Mouse (Mus musculus) neural tube, embryonic 12.5 days (tissue): ENCODE data around the gene Vmn1r218. TPM values are rescaled to one million over a fixed set of nuclear protein-coding genes. Genes with fewer than 3 reads are reported as not detected.
"Not testable (repeated sequence)": the region's sequence is repeated elsewhere in the genome, so short reads cannot be mapped to it uniquely, and the experiment has no call there.

Experiments
- ATAC-seq: fragments of 200-750 bp; cut with Nextera tagmentation; 2 replicates; pipeline ENCODE4 v1.8.0; 2017; ENCODE audit warnings: low read depth, mild to moderate bottlenecking, moderate TSS enrichment, moderate library complexity; ENCODE audit not compliant: low FRiP score
- H3K27ac ChIP-seq: fragments of 300-500 bp; sonication (generic); 2 replicates; pipeline ENCODE4 v1.5.1; 2016
- H3K27me3 ChIP-seq: fragments of 300-500 bp; sonication (generic); replicated peaks from 2 replicates; pipeline ENCODE4 v1.6.1; 2016; ENCODE audit warnings: mild to moderate bottlenecking
- H3K36me3 ChIP-seq: fragments of 300-500 bp; sonication (generic); 2 replicates; pipeline ENCODE4 v1.6.1; 2016; ENCODE audit warnings: mild to moderate bottlenecking
- H3K4me1 ChIP-seq: fragments of 300-500 bp; sonication (generic); 2 replicates; pipeline ENCODE4 v1.6.1; 2016
- H3K4me2 ChIP-seq: fragments of 300-500 bp; sonication (generic); replicated peaks from 2 replicates; pipeline ENCODE4 v1.6.1; 2016; ENCODE audit warnings: mild to moderate bottlenecking
- H3K4me3 ChIP-seq: fragments of 300-500 bp; sonication (generic); 2 replicates; pipeline ENCODE4 v1.5.1; 2016
- H3K9ac ChIP-seq: fragments of 300-500 bp; sonication (generic); 2 replicates; pipeline ENCODE4 v1.6.1; 2016; ENCODE audit warnings: mild to moderate bottlenecking
- H3K9me3 ChIP-seq: fragments of 300-500 bp; sonication (generic); 2 replicates; pipeline ENCODE4 v1.6.1; 2016; ENCODE audit warnings: mild to moderate bottlenecking
- WGBS: fragments of 180-500 bp; shearing (Covaris S2); methylation state at CpG from one replicate; pipeline ENCODE4 v1.1.7; 2016; 5-methylcytosine and 5-hydroxymethylcytosine counted together
- polyA plus RNA-seq: library from polyadenylated mRNA; unstranded; fragments of >200 nt; fragmentation: Nextera tagmentation; extraction: Ambion mirVana; gene quantifications from 2 replicates; pipeline ENCODE4 v1.2.1, GENCODE M21; 2016

The Vmn1r218 gene
- not detected in 2 replicates for polyA plus RNA-seq

DNA sequence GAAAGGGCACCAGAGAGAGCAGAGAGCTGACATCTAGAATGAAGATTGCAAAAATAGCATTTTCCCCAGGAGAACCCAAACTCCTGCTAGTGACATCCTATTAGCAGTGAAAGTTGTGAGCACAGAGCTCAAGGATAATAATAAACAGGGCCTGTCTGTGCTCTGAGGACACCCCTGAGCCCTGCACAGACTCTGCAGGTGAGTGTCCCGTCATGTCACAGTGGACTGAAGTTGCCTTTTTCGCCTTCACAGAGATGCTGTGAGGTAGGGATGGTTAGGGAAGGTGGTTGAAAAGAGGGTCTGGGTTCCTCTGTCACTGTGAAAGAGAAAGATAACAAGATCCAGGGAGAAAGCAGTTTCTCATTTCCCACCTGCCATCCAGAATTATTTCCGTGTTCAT lies at the start of gene Vmn1r218:
Gene Vmn1r218, plus strand, starts transcription at position 57 of the 400 bp plus-strand sequence.
- H3K27me3 ChIP-seq = no peaks in the 10 kb centered on the region
- no peak for ATAC-seq
- no peak within 1 kb of the TSS for H3K9ac ChIP-seq
- H3K9me3 ChIP-seq = no peaks in the 10 kb centered on the region
- H3K4me2 ChIP-seq = no peak within 1 kb of the TSS
- H3K36me3 ChIP-seq = no peaks in the 10 kb centered on the region
- H3K4me3 ChIP-seq = no peak within 1 kb of the TSS
- no peak within 1 kb of the TSS for H3K27ac ChIP-seq
- no peaks in the 10 kb centered on the region for H3K4me1 ChIP-seq
- WGBS = 76% methylated on average over 3 of the region's 3 CpGs

DNA sequence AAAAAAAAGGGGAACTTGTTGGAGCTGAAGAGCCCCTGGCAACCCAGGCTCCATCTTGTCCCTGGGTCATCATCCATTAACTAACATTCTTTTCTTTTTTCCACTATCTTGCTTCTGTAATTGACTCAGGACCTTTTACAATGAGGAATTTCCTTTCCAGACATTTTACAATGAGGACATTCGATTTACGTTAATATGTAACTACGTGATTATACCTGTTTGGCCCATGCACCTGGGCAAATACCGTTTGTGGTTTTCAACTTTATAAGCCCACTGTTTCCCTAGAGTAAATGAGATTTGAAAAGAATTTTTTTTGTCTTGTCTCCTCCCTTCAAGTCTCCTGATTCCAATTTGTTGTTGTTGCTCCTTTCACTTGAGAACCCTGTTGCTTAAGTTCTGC lies 38.6 kb upstream of the Vmn1r218 start:
- no peaks in the 10 kb centered on the region for H3K4me1 ChIP-seq
- no peak overlapping the region for H3K4me3 ChIP-seq
- 92% methylated on average over 4 of the region's 4 CpGs for WGBS

DNA sequence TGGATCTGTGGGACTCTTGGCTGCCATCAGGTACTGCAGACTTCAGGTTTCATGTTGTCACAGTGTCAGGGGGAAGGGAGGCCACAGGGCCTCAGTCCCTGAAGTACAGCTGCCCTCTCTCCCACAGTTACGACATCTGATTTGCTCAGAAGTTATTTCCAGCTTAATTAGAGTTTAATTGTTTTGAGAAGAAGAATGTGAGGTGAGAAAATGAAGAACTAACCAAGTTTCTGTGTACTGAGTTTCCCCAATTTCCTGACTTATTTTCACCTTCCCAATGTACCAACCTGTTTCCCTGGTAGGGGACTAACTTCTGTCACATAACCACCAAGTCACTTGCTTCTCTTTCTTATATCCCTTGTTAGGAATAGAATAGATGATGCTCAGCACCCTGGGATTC lies 14.8 kb upstream of the Vmn1r218 start, which contains the start of gene Vmn1r217:
Gene Vmn1r217, minus strand, starts transcription at position 101 of the 400 bp plus-strand sequence.
- not testable (repeated sequence) for ATAC-seq, H3K9me3 ChIP-seq, H3K36me3 ChIP-seq, H3K4me1 ChIP-seq, H3K4me2 ChIP-seq, H3K9ac ChIP-seq, H3K4me3 ChIP-seq, H3K27me3 ChIP-seq, H3K27ac ChIP-seq
- 84% methylated on average over 1 of the region's 1 CpGs for whole genome bisulfite sequencing

More for the DNA sequence above, 38.6 kb upstream of the Vmn1r218 start:
- no peak overlapping the region for H3K27ac ChIP-seq
- H3K9me3 ChIP-seq = no peaks in the 10 kb centered on the region
- H3K9ac ChIP-seq = no peak overlapping the region
- ATAC-seq = no peak
- H3K4me2 ChIP-seq = no peak overlapping the region
- no peaks in the 10 kb centered on the region for H3K36me3 ChIP-seq
- no peaks in the 10 kb centered on the region for H3K27me3 ChIP-seq

DNA sequence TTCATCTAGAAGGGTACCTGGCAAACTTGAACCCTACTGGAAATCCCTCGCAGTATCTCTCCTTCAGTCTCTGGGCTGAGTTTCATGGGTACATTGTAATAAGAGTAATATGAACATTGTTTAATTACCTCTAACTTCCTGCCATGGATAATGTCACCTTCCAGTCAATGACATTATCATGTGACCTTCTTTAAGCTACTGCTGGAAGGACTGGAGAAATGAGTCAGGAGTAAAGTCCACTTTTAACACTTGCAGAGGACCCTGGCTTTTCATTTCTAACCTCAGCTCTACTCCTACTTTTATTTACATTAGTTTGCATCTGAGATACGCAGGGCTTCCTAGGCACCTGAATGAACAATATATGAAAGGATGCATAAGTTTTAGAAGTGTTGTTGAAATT lies 12.3 kb upstream of the Vmn1r218 start:
- Histone ChIP-seq H3K9ac (no peak overlapping the region), H3K4me3 (no peak overlapping the region), H3K27ac (no peak overlapping the region), H3K4me2 (no peak overlapping the region), H3K27me3 (no peaks in the 10 kb centered on the region), H3K4me1 (no peaks in the 10 kb centered on the region), H3K9me3 (no peaks in the 10 kb centered on the region), H3K36me3 (no peaks in the 10 kb centered on the region)
- 96% methylated on average over 2 of the region's 2 CpGs for WGBS
- ATAC-seq = no peak

DNA sequence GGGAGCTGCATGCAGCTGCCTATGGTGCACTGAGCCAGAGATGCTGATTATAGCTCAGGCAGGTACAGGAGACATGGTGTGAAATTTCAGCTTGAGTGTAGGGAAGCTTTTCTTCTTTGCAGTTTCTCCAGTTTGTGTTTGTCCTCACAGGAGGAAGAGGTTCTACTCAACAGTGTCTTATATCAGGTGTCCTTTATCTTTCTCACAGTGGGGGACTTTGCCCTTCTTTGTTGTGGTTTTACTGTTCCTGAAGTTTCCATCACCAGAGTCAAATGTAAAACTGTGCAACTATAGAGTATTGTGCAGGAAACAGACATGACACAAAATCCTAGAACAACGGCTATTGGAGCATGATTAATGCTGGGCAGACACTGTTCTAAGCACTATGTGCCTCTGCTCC lies 546 bp downstream of the Vmn1r218 start:
- H3K27ac ChIP-seq = no peak overlapping the region
- no peaks in the 10 kb centered on the region for H3K27me3 ChIP-seq
- no peaks in the 10 kb centered on the region for H3K4me1 ChIP-seq
- H3K4me3 ChIP-seq = no peak overlapping the region
- no peak overlapping the region for H3K9ac ChIP-seq
- no peaks in the 10 kb centered on the region for H3K9me3 ChIP-seq
- no peak overlapping the region for H3K4me2 ChIP-seq
- WGBS = 75% methylated on average over 1 of the region's 1 CpGs
- H3K36me3 ChIP-seq = no peaks in the 10 kb centered on the region
- no peak for ATAC-seq

DNA sequence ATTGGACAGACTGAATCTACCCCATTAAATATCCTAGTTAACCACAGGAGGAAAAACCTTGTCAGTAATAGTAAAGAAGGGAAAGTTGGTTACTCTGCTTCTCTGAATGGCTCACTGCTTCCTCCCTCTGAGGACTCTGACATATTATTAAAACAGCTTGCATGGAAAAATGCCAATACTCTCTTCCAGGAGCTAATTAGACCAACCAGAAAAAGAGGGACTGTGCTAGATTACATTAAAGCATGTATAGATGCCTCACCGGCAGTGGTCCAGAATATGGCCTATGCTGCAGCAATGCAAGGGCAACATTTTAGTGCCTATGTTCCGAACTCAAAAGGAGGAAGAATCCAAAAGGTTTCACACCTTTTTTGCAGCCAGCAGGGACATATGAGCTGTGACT lies 5.9 kb downstream of the Vmn1r218 start:
- ATAC-seq = no peak
- 90% methylated on average over 2 of the region's 2 CpGs for WGBS
- H3K9me3 ChIP-seq = no peaks in the 10 kb centered on the region
- H3K4me2 ChIP-seq = no peak overlapping the region
- H3K27me3 ChIP-seq = no peaks in the 10 kb centered on the region
- no peak overlapping the region for H3K27ac ChIP-seq
- no peaks in the 10 kb centered on the region for H3K4me1 ChIP-seq
- no peak overlapping the region for H3K9ac ChIP-seq
- H3K4me3 ChIP-seq = no peak overlapping the region
- no peaks in the 10 kb centered on the region for H3K36me3 ChIP-seq

DNA sequence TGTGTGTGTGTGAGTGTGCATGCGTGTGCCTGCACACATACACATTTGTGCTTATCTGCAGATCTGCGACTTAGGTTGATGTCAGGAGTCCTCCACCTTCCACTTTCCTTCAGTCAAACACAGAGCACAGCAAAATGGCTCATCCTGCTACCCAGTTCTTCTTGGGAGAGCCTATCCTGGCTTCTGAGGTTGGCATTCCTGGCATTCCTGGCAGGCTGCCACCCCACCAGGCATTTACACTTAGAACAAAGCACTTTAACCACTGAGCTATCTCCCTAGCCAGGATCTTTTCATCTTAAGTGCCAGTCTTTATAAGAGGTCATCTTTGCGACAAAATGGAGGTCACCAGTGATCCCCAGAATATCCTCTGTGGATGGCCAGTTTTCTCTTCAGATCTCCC lies 24.9 kb downstream of the Vmn1r218 start:
- Histone ChIP-seq H3K4me1 (no peaks in the 10 kb centered on the region), H3K36me3 (no peaks in the 10 kb centered on the region), H3K9me3 (no peaks in the 10 kb centered on the region), H3K4me2 (no peak overlapping the region), H3K9ac (no peak overlapping the region), H3K27me3 (no peaks in the 10 kb centered on the region), H3K27ac (no peak overlapping the region), H3K4me3 (no peak overlapping the region)
- ATAC-seq = no peak
- 85% methylated on average over 3 of the region's 3 CpGs for WGBS

DNA sequence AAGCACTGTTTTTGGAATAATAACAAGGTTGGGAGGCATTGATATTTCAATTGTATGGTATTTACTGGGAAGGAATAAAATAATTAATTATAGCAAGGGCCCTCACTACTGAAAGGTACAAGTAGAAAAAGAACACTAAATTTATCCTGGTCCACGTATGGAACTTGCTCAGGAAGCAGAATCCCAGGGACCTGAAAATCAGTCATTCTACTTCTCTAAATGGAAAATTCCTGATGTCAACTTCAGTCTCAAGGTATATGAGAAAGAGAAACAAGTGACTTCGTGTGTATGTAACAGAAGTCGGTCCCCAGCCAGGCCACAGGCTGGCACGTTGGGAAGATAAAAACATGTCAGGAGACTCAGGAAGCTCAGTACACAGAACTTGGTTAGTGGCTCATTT lies 26.1 kb downstream of the Vmn1r218 start, which contains the start of gene Vmn1r219:
Gene Vmn1r219, plus strand, starts transcription at position 301 of the 400 bp plus-strand sequence.
- WGBS = 89% methylated on average over 4 of the region's 4 CpGs
- no peak for ATAC-seq
- Histone ChIP-seq H3K4me2 (no peak within 1 kb of the TSS), H3K4me3 (no peak within 1 kb of the TSS), H3K27ac (no peak within 1 kb of the TSS), H3K9ac (no peak within 1 kb of the TSS), H3K27me3 (no peaks in the 10 kb centered on the region), H3K9me3 (no peaks in the 10 kb centered on the region), H3K36me3 (no peaks in the 10 kb centered on the region), H3K4me1 (no peaks in the 10 kb centered on the region)

DNA sequence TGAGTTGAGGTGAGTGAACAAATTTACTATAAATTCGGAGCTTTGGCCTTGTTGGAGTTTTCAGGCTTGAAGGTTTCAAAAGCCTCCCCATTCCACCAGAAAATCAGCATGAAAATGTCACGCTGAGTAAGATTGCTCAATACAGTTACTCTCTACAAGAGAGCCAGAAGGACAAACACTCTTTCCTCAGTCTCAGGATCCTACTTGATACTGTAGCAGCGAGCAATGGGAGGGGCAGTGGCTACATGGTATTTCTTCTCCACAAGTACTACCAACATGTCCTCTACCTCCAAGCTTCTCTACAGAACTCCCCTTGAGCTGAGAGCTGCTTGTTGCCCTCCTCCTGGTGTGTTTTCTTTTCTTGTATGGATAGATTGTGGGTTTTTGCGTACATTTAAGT lies 33.5 kb downstream of the Vmn1r218 start:
- not testable (repeated sequence) for H3K9ac ChIP-seq, H3K36me3 ChIP-seq, H3K4me2 ChIP-seq, H3K4me3 ChIP-seq, ATAC-seq, H3K4me1 ChIP-seq, H3K27me3 ChIP-seq, H3K9me3 ChIP-seq, H3K27ac ChIP-seq
- 90% methylated on average over 4 of the region's 4 CpGs for WGBS

DNA sequence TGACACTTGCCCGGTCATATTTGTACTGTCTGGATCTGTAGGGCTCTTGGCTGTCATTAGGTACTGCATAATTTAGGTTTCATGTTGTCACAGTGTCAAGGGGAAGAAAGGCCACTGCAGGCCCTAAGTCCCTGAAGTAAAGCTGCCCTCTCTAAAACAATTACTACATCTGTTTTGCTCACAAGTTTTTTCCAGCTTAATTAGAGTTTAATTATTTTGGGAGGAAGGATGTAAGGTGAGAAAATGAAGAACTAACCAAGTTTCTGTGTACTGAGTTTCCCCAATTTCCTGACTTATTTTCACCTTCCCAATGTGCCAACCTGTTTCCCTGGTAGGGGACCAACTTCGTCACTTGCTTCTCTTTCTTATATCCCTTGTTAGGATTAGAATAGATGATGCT lies 54.9 kb downstream of the Vmn1r218 start, which contains the start of gene Vmn1r220:
Gene Vmn1r220, minus strand, starts transcription at position 101 of the 400 bp plus-strand sequence.
- Histone ChIP-seq H3K27me3 (no peaks in the 10 kb centered on the region), H3K36me3 (no peaks in the 10 kb centered on the region), H3K27ac (no peak within 1 kb of the TSS), H3K9me3 (no peaks in the 10 kb centered on the region), H3K4me1 (no peaks in the 10 kb centered on the region), H3K9ac (no peak within 1 kb of the TSS), H3K4me2 (no peak within 1 kb of the TSS), H3K4me3 (no peak within 1 kb of the TSS)
- ATAC-seq = no peak
- WGBS = 91% methylated on average over 2 of the region's 2 CpGs

Other genes with a start within 250 kb of the Vmn1r218 start
- gene Vmn1r212, start 248.9 kb upstream of the Vmn1r218 start, polyA plus RNA-seq = not detected in 2 replicates
- gene Vmn1r213, start 125.5 kb upstream of the Vmn1r218 start, polyA plus RNA-seq = not detected in 2 replicates
- gene Vmn1r214, start 102.7 kb upstream of the Vmn1r218 start, polyA plus RNA-seq = not detected in 2 replicates
- gene Vmn1r215, start 65.1 kb upstream of the Vmn1r218 start, polyA plus RNA-seq = not detected in 2 replicates
- not detected in 2 replicates for gene Vmn1r217, start 14.9 kb upstream of the Vmn1r218 start, polyA plus RNA-seq
- gene Vmn1r219, start 26.2 kb downstream of the Vmn1r218 start, polyA plus RNA-seq = not detected in 2 replicates
- gene Vmn1r220, start 54.8 kb downstream of the Vmn1r218 start, polyA plus RNA-seq = not detected in 2 replicates
- gene Vmn1r221, start 81.0 kb downstream of the Vmn1r218 start, polyA plus RNA-seq = not detected in 2 replicates
- gene Vmn1r222, start 102.8 kb downstream of the Vmn1r218 start, polyA plus RNA-seq = not detected in 2 replicates
- 0.04 TPM in 1 of 2 replicates, not detected in the other for gene Vmn1r223, start 114.0 kb downstream of the Vmn1r218 start, polyA plus RNA-seq
- 51.9 and 57.7 TPM in 2 replicates for gene Zfp322a, start 236.1 kb downstream of the Vmn1r218 start, polyA plus RNA-seq